Mouse (Mus musculus) heart, embryonic 12.5 days (tissue): Measurements from ENCODE around the gene Kdelc2. TPM values are rescaled to one million over a fixed set of nuclear protein-coding genes. Genes with fewer than 3 reads are reported as not detected.
A peak's percentile ranks its signal among the peaks of the same experiment; 100 is the strongest.

Experiments used
- ATAC-seq: fragments of 200-750 bp; cut with Nextera tagmentation; 2 replicates; pipeline ENCODE4 v1.8.0; 2017; ENCODE audit warnings: moderate TSS enrichment, moderate library complexity; ENCODE audit not compliant: insufficient number of reproducible peaks, low FRiP score
- H3K27ac ChIP-seq: fragments of 300-500 bp; sonication (generic); 2 replicates; pipeline ENCODE4 v1.5.1; 2016; ENCODE audit warnings: mild to moderate bottlenecking, moderate library complexity; ENCODE audit not compliant: poor library complexity, severe bottlenecking
- H3K27me3 ChIP-seq: fragments of 300-500 bp; sonication (generic); replicated peaks from 2 replicates; pipeline ENCODE4 v1.6.1; 2016; ENCODE audit warnings: mild to moderate bottlenecking, moderate library complexity
- H3K36me3 ChIP-seq: fragments of 300-500 bp; sonication (generic); 2 replicates; pipeline ENCODE4 v1.6.1; 2016; ENCODE audit warnings: mild to moderate bottlenecking, moderate library complexity
- H3K4me1 ChIP-seq: fragments of 300-500 bp; sonication (generic); replicated peaks from 2 replicates; pipeline ENCODE4 v1.6.1; 2016; ENCODE audit warnings: mild to moderate bottlenecking
- H3K4me2 ChIP-seq: fragments of 300-500 bp; sonication (generic); 2 replicates; pipeline ENCODE4 v1.6.1; 2016; ENCODE audit warnings: mild to moderate bottlenecking, moderate library complexity
- H3K4me3 ChIP-seq: fragments of 300-500 bp; sonication (generic); 2 replicates; pipeline ENCODE4 v1.5.1; 2016; ENCODE audit warnings: mild to moderate bottlenecking
- H3K9ac ChIP-seq: fragments of 300-500 bp; sonication (generic); 2 replicates; pipeline ENCODE4 v1.6.1; 2016; ENCODE audit warnings: mild to moderate bottlenecking, moderate library complexity
- H3K9me3 ChIP-seq: fragments of 300-500 bp; sonication (generic); replicated peaks from 2 replicates; pipeline ENCODE4 v1.6.1; 2016; ENCODE audit warnings: mild to moderate bottlenecking, moderate library complexity
- WGBS: fragments of 180-500 bp; shearing (Covaris S2); methylation state at CpG from one replicate; pipeline ENCODE4 v1.1.7; 2016; 5-methylcytosine and 5-hydroxymethylcytosine counted together
- polyA plus RNA-seq: library from polyadenylated mRNA; unstranded; fragments of >200 nt; fragmentation: Nextera tagmentation; extraction: Ambion mirVana; gene quantifications from 2 replicates; pipeline ENCODE4 v1.2.1, GENCODE M21; 2016

Gene Kdelc2
- 24.2 and 27.1 TPM in 2 replicates for polyA plus RNA-seq

GRCm38 (mm10) chr9:53383951-53384866, at the start of gene Kdelc2:
Kdelc2 (plus strand) TSS chr9:53384025.
- peak within 1 kb of the TSS; percentile 95 for H3K27ac ChIP-seq
- whole genome bisulfite sequencing, result under 1% methylated on average over 68 of the region's 75 CpGs
- H3K36me3 ChIP-seq, result 0 out of 2 replicates have a peak, but pooled peaks cover 7% of the 10 kb centered on the region
- peak; percentile 92 for ATAC-seq
- H3K4me2 ChIP-seq, result peak within 1 kb of the TSS; percentile 86
- H3K9me3 ChIP-seq, result no peaks in the 10 kb centered on the region
- no peaks in the 10 kb centered on the region for H3K4me1 ChIP-seq
- peak within 1 kb of the TSS; percentile 97 for H3K9ac ChIP-seq
- H3K4me3 ChIP-seq, result peak within 1 kb of the TSS; percentile 98
- H3K27me3 ChIP-seq, result no peaks in the 10 kb centered on the region

- Histone ChIP-seq H3K27ac (no peak overlapping the region), H3K4me2 (no peak overlapping the region), H3K4me3 (no peak overlapping the region), H3K27me3 (no peaks in the 10 kb centered on the region), H3K36me3 (no peaks in the 10 kb centered on the region), H3K9ac (no peak overlapping the region), H3K9me3 (no peaks in the 10 kb centered on the region), H3K4me1 (no peaks in the 10 kb centered on the region)
- WGBS, result 69% methylated on average over 3 of the region's 3 CpGs
- no peak for ATAC-seq
These were observed 48.7 kb upstream of the Kdelc2 start for GRCm38 (mm10) chr9:53335131-53335530.

GRCm38 (mm10) chr9:53339603-53340002, 44.2 kb upstream of the Kdelc2 start:
- Histone ChIP-seq H3K4me1 (0 out of 2 replicates have a peak, but pooled peaks cover 3% of the 10 kb centered on the region), H3K9ac (no peak overlapping the region), H3K27me3 (no peaks in the 10 kb centered on the region), H3K4me3 (no peak overlapping the region), H3K27ac (no peak overlapping the region), H3K36me3 (no peaks in the 10 kb centered on the region), H3K4me2 (no peak overlapping the region), H3K9me3 (no peaks in the 10 kb centered on the region)
- no peak for ATAC-seq
- 59% methylated on average over 7 of the region's 7 CpGs for WGBS

- peak overlapping the region; percentile 87 for H3K4me2 ChIP-seq
- H3K36me3 ChIP-seq, result no peaks in the 10 kb centered on the region
- no peak overlapping the region for H3K9ac ChIP-seq
- H3K27me3 ChIP-seq, result no peaks in the 10 kb centered on the region
- 37% methylated on average over 17 of the region's 17 CpGs for WGBS
- 0 out of 2 replicates have a peak, but pooled peaks cover 3% of the 10 kb centered on the region for H3K4me1 ChIP-seq
- H3K4me3 ChIP-seq, result peak overlapping the region; percentile 58
- ATAC-seq, result no peak
- H3K9me3 ChIP-seq, result no peaks in the 10 kb centered on the region
- no peak overlapping the region for H3K27ac ChIP-seq
These were observed 43.4 kb upstream of the Kdelc2 start for GRCm38 (mm10) chr9:53340328-53340916.

- peak overlapping the region; percentile 58 for H3K4me3 ChIP-seq
- H3K27me3 ChIP-seq, result no peaks in the 10 kb centered on the region
- H3K9me3 ChIP-seq, result no peaks in the 10 kb centered on the region
- H3K9ac ChIP-seq, result peak overlapping the region; percentile 59
- no peak for ATAC-seq
- H3K27ac ChIP-seq, result no peak overlapping the region
- H3K4me2 ChIP-seq, result peak overlapping the region; percentile 87
- 5% methylated on average over 14 of the region's 14 CpGs for WGBS
- 0 out of 2 replicates have a peak, but pooled peaks cover 3% of the 10 kb centered on the region for H3K4me1 ChIP-seq
- H3K36me3 ChIP-seq, result no peaks in the 10 kb centered on the region
These were observed 42.9 kb upstream of the Kdelc2 start for GRCm38 (mm10) chr9:53340969-53341368.

GRCm38 (mm10) chr9:53341981-53342380, 41.8 kb upstream of the Kdelc2 start:
- H3K4me1 ChIP-seq, result 0 out of 2 replicates have a peak, but pooled peaks cover 3% of the 10 kb centered on the region
- H3K4me3 ChIP-seq, result no peak overlapping the region
- H3K9ac ChIP-seq, result no peak overlapping the region
- H3K4me2 ChIP-seq, result no peak overlapping the region
- H3K27me3 ChIP-seq, result no peaks in the 10 kb centered on the region
- 76% methylated on average over 3 of the region's 3 CpGs for WGBS
- no peak for ATAC-seq
- H3K9me3 ChIP-seq, result no peaks in the 10 kb centered on the region
- no peak overlapping the region for H3K27ac ChIP-seq
- no peaks in the 10 kb centered on the region for H3K36me3 ChIP-seq

- Histone ChIP-seq H3K36me3 (no peaks in the 10 kb centered on the region), H3K9ac (no peak overlapping the region), H3K4me3 (no peak overlapping the region), H3K27ac (no peak overlapping the region), H3K27me3 (no peaks in the 10 kb centered on the region), H3K4me2 (no peak overlapping the region), H3K4me1 (0 out of 2 replicates have a peak, but pooled peaks cover 3% of the 10 kb centered on the region), H3K9me3 (0 out of 2 replicates have a peak, but pooled peaks cover 2% of the 10 kb centered on the region)
- no peak for ATAC-seq
- WGBS, result 80% methylated on average over 9 of the region's 9 CpGs
These were observed 39.0 kb upstream of the Kdelc2 start for GRCm38 (mm10) chr9:53344646-53345432.

GRCm38 (mm10) chr9:53345728-53346127, 38.1 kb upstream of the Kdelc2 start:
- Histone ChIP-seq H3K9ac (no peak overlapping the region), H3K4me1 (no peaks in the 10 kb centered on the region), H3K36me3 (no peaks in the 10 kb centered on the region), H3K4me3 (no peak overlapping the region), H3K4me2 (no peak overlapping the region), H3K9me3 (0 out of 2 replicates have a peak, but pooled peaks cover 7% of the 10 kb centered on the region), H3K27me3 (no peaks in the 10 kb centered on the region), H3K27ac (no peak overlapping the region)
- WGBS, result 68% methylated on average over 3 of the region's 3 CpGs
- no peak for ATAC-seq

- H3K27me3 ChIP-seq, result no peaks in the 10 kb centered on the region
- ATAC-seq, result no peak
- no peak overlapping the region for H3K9ac ChIP-seq
- H3K9me3 ChIP-seq, result 0 out of 2 replicates have a peak, but pooled peaks cover 7% of the 10 kb centered on the region
- 68% methylated on average over 6 of the region's 6 CpGs for WGBS
- no peak overlapping the region for H3K4me3 ChIP-seq
- no peak overlapping the region for H3K27ac ChIP-seq
- no peaks in the 10 kb centered on the region for H3K4me1 ChIP-seq
- no peaks in the 10 kb centered on the region for H3K36me3 ChIP-seq
- H3K4me2 ChIP-seq, result no peak overlapping the region
These were observed 37.4 kb upstream of the Kdelc2 start for GRCm38 (mm10) chr9:53346402-53346801.

GRCm38 (mm10) chr9:53349211-53349610, 34.6 kb upstream of the Kdelc2 start:
- Histone ChIP-seq H3K27ac (no peak overlapping the region), H3K36me3 (no peaks in the 10 kb centered on the region), H3K9me3 (0 out of 2 replicates have a peak, but pooled peaks cover 7% of the 10 kb centered on the region), H3K4me3 (no peak overlapping the region), H3K4me2 (no peak overlapping the region), H3K27me3 (no peaks in the 10 kb centered on the region), H3K4me1 (no peaks in the 10 kb centered on the region), H3K9ac (no peak overlapping the region)
- WGBS, result 54% methylated on average over 1 of the region's 1 CpGs
- ATAC-seq, result no peak
